Mouse (Mus musculus): ENCODE results near the gene Impg1. TPM values are rescaled to one million over a fixed set of nuclear protein-coding genes. Genes with fewer than 3 reads are reported as not detected.

Impg1 gene
- total RNA-seq, 2 experiments from 2014 or later, result 0.33 TPM; not detected in 1

DNA sequence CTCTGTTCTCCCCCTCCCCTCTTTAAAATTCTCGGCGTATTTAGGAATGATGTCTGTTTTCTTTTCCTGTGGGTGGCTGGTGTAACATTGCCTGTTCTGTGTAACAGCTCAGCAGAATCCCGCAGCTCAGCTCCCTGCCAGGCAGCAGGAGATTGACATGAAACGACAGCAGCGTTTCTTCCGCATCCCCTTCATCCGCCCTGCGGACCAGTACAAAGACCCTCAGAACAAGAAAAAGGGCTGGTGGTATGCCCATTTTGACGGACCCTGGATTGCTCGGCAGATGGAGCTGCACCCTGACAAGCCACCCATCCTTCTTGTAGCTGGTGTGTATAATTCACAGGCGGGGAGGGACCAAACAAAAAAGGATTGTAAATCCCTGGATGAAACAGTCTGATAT lies 158.4 kb downstream of the Impg1 start:
- TF ChIP-seq CTCF (IDR thresholded peaks at IDR 0.05), result no peak
- no peak for DNase-seq (ENCODE audit: extremely low spot score in 1 of 2, low spot score in 2 of 2)
- intact Hi-C loops (cut with DNase I), result no loop called here
- no peak overlapping the region for H3K27ac ChIP-seq
- H3K4me3 ChIP-seq, result peak overlapping the region; percentile 30; the same call in 1 of the 2 replicates

- H3K4me3 ChIP-seq, result no peak overlapping the region
- TF ChIP-seq CTCF (IDR thresholded peaks at IDR 0.05), result no peak
- no peak overlapping the region for H3K27ac ChIP-seq
- intact Hi-C loops (cut with DNase I), result no loop called here
- no peak for DNase-seq (ENCODE audit: extremely low spot score in 1 of 2, low spot score in 2 of 2)
These were observed 158.9 kb downstream of the Impg1 start for GRCm38 (mm10) chr9:80306390-80306789.

DNA sequence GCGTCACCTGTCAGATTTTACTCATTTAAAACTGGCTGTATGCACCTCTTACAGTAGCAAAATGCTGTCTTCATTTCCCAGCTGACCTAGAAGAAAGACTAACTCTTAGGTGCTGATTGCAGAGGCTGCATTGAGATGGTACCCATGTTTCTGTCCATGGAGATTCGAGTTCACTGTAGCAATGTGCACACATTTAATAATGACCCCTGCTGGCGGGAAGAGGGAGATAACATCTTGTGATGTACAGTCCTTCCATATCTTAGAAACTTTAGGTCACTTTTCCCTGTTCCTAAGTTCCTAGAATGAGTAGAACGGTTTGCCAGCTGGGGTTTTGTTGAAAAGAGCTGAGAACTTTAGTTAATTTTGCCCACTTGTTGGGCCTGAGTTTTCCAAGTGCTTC lies 161.8 kb downstream of the Impg1 start:
- no peak for DNase-seq (ENCODE audit: extremely low spot score in 1 of 2, low spot score in 2 of 2)
- intact Hi-C loops (cut with DNase I), result no loop called here
- TF ChIP-seq CTCF (IDR thresholded peaks at IDR 0.05), result peak; percentile 39
- no peak overlapping the region for H3K4me3 ChIP-seq
- H3K27ac ChIP-seq, result no peak overlapping the region

GRCm38 (mm10) chr9:80299031-80299430 lies 166.2 kb downstream of the Impg1 start:
- Histone ChIP-seq H3K27ac (no peak overlapping the region), H3K4me3 (no peak overlapping the region)
- no peak for TF ChIP-seq CTCF (IDR thresholded peaks at IDR 0.05)
- no peak for DNase-seq (ENCODE audit: extremely low spot score in 1 of 2, low spot score in 2 of 2)
- intact Hi-C loops (cut with DNase I), result no loop called here

DNA sequence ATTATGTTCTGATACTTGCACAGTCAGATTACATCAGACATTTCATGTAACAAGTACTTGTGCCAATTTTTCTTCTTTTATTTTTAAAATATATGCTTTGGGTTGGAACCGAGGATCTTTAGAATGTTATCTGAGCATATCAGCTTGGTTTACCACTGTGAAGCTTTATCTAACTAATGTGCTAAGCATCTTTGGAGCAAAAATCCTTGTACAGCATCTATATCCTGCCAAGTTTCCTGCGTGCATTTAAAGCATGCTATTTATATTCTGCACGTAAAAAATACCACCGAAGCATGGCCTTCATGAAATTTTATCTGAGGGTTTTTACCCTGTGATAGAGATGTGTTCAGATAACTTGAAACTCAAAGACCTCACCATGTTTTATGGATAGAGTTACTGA lies 169.2 kb downstream of the Impg1 start:
- DNase-seq (ENCODE audit: extremely low spot score in 1 of 2, low spot score in 2 of 2), result no peak
- intact Hi-C loops (cut with DNase I), result no loop called here
- no peak for TF ChIP-seq CTCF (IDR thresholded peaks at IDR 0.05)
- H3K27ac ChIP-seq, result no peak overlapping the region
- no peak overlapping the region for H3K4me3 ChIP-seq

DNA sequence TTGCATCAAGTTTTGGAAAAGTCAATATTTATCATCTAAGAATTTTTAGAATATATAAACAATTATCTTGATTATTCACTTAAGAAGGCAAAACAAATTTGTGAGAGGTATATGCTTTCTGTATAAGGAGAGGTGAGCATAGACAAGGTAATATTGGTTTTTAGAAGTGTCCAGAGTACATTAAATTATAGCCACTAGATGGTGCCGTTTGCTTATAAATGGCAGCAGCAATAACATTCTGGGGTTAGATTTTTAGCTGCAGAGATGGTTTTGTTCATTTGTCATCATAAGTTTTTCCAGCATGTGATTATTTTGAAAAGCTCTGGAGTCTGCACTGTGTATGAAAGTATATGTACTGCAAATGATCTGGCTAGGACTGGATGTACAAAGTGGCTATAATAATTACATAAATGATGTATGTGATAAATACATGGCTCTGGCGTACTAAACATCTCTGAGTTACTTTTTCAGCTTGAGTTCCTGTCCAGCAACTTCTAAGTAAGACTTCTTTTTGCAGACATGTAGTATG lies 172.2 kb downstream of the Impg1 start:
- no peak overlapping the region for H3K4me3 ChIP-seq
- peak; percentile 66 for TF ChIP-seq CTCF (IDR thresholded peaks at IDR 0.05)
- H3K27ac ChIP-seq, result no peak overlapping the region
- intact Hi-C loops (cut with DNase I), result no loop called here
- DNase-seq (ENCODE audit: extremely low spot score in 1 of 2, low spot score in 2 of 2), result no peak

- no peak overlapping the region for H3K27ac ChIP-seq
- no peak for DNase-seq (ENCODE audit: extremely low spot score in 1 of 2, low spot score in 2 of 2)
- intact Hi-C loops (cut with DNase I), result no loop called here
- no peak overlapping the region for H3K4me3 ChIP-seq
- TF ChIP-seq CTCF (IDR thresholded peaks at IDR 0.05), result no peak
These were observed 178.4 kb downstream of the Impg1 start for GRCm38 (mm10) chr9:80286845-80287244.

DNA sequence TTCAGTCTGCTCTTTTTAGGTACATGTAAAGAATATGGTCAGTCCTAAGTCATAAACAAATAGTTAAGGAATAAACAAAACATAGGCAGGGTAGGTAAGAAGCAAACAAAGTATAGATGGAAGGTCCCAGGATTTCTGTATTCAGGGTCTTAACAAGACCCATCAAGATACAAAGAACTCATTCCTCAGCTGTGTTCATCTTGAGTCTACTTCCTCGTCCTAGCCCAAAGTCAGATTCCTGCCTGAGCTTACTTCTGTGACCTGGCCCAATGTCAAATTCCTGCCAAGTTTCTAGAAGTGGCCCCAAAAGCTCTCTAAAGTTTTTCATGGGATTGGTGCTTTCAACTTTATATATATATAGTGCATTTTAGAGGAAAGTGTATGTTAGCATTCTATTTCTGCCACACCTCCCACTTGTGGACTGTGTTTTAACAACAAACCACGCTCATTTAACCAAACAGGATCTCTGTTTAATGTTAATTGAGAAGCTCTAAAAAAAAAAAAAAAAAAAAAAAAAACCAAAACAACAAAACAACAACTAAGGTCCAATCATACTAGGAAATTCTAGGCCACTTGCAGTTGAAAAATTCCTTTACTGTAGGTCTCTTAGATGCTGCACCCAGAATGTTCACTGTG lies 180.6 kb downstream of the Impg1 start:
- Histone ChIP-seq H3K4me3 (no peak overlapping the region), H3K27ac (no peak overlapping the region)
- TF ChIP-seq CTCF (IDR thresholded peaks at IDR 0.05), result no peak
- no peak for DNase-seq (ENCODE audit: extremely low spot score in 1 of 2, low spot score in 2 of 2)
- intact Hi-C loops (cut with DNase I), result no loop called here

GRCm38 (mm10) chr9:80282426-80282825 lies 182.9 kb downstream of the Impg1 start:
- no peak for TF ChIP-seq CTCF (IDR thresholded peaks at IDR 0.05)
- Histone ChIP-seq H3K27ac (no peak overlapping the region), H3K4me3 (no peak overlapping the region)
- DNase-seq (ENCODE audit: extremely low spot score in 1 of 2, low spot score in 2 of 2), result no peak
- intact Hi-C loops (cut with DNase I), result no loop called here

GRCm38 (mm10) chr9:80280724-80281123 lies 184.6 kb downstream of the Impg1 start:
- intact Hi-C loops (cut with DNase I), result no loop called here
- H3K4me3 ChIP-seq, result no peak overlapping the region
- no peak for DNase-seq (ENCODE audit: extremely low spot score in 1 of 2, low spot score in 2 of 2)
- no peak overlapping the region for H3K27ac ChIP-seq
- no peak for TF ChIP-seq CTCF (IDR thresholded peaks at IDR 0.05)

- TF ChIP-seq CTCF (IDR thresholded peaks at IDR 0.05), result no peak
- no peak for DNase-seq (ENCODE audit: extremely low spot score in 1 of 2, low spot score in 2 of 2)
- Histone ChIP-seq H3K4me3 (no peak overlapping the region), H3K27ac (no peak overlapping the region)
- intact Hi-C loops (cut with DNase I), result no loop called here
These were observed 187.5 kb downstream of the Impg1 start for GRCm38 (mm10) chr9:80277770-80278169.

GRCm38 (mm10) chr9:80277157-80277556 lies 188.1 kb downstream of the Impg1 start:
- TF ChIP-seq CTCF (IDR thresholded peaks at IDR 0.05), result no peak; the same call in 1 of the 2 replicates
- DNase-seq (ENCODE audit: extremely low spot score in 1 of 2, low spot score in 2 of 2), result no peak
- no peak overlapping the region for H3K27ac ChIP-seq
- intact Hi-C loops (cut with DNase I), result no loop called here
- no peak overlapping the region for H3K4me3 ChIP-seq

- H3K4me3 ChIP-seq, result no peak overlapping the region
- no peak for TF ChIP-seq CTCF (IDR thresholded peaks at IDR 0.05)
These were observed 189.5 kb downstream of the Impg1 start for GRCm38 (mm10) chr9:80275772-80276134.

More at GRCm38 (mm10) chr9:80275772-80276134, 189.5 kb downstream of the Impg1 start:
- intact Hi-C loops (cut with DNase I), result no loop called here
- H3K27ac ChIP-seq, result no peak overlapping the region
- DNase-seq (ENCODE audit: extremely low spot score in 1 of 2, low spot score in 2 of 2), result no peak

All from left cerebral cortex, adult 2 months (tissue).